Mouse (Mus musculus) limb, embryonic 13.5 days (tissue): ENCODE data around the gene Adcy4. TPM values are rescaled to one million over a fixed set of nuclear protein-coding genes. Genes with fewer than 3 reads are reported as not detected.
"Not testable (repeated sequence)": the region's sequence is repeated elsewhere in the genome, so short reads cannot be mapped to it uniquely, and the experiment has no call there.

Source experiments
- ATAC-seq: fragments of 200-750 bp; cut with Nextera tagmentation; 2 replicates; pipeline ENCODE4 v1.8.0; 2017; ENCODE audit warnings: low read depth, moderate number of reproducible peaks, moderate TSS enrichment; ENCODE audit not compliant: low FRiP score
- H3K27ac ChIP-seq: fragments of 300-500 bp; sonication (generic); 2 replicates; pipeline ENCODE4 v1.5.1; 2015; ENCODE audit warnings: inconsistent platforms, mild to moderate bottlenecking, moderate library complexity
- H3K27me3 ChIP-seq: fragments of 300-500 bp; sonication (generic); 2 replicates; pipeline ENCODE4 v1.6.1; 2015; ENCODE audit warnings: mild to moderate bottlenecking, inconsistent platforms
- H3K36me3 ChIP-seq: fragments of 300-500 bp; sonication (generic); 2 replicates; pipeline ENCODE4 v1.6.1; 2015; ENCODE audit warnings: inconsistent platforms, mild to moderate bottlenecking, moderate library complexity
- H3K4me1 ChIP-seq: fragments of 300-500 bp; sonication (generic); 2 replicates; pipeline ENCODE4 v1.6.1; 2015; ENCODE audit warnings: inconsistent platforms
- H3K4me2 ChIP-seq: fragments of 300-500 bp; sonication (generic); replicated peaks from 2 replicates; pipeline ENCODE4 v1.6.1; 2015; ENCODE audit warnings: inconsistent platforms, mild to moderate bottlenecking, moderate library complexity
- H3K4me3 ChIP-seq: fragments of 300-500 bp; sonication (generic); 2 replicates; pipeline ENCODE4 v1.5.1; 2015; ENCODE audit warnings: moderate library complexity, mild to moderate bottlenecking, inconsistent platforms
- H3K9ac ChIP-seq: fragments of 300-500 bp; sonication (generic); 2 replicates; pipeline ENCODE4 v1.6.1; 2015; ENCODE audit warnings: mild to moderate bottlenecking, inconsistent platforms
- H3K9me3 ChIP-seq: fragments of 300-500 bp; sonication (generic); 2 replicates; pipeline ENCODE4 v1.6.1; 2016; ENCODE audit warnings: inconsistent platforms
- WGBS: fragments of 180-500 bp; shearing (Covaris S2); methylation state at CpG from one replicate; pipeline ENCODE4 v1.1.7; 2015; 5-methylcytosine and 5-hydroxymethylcytosine counted together
- polyA plus RNA-seq: library from polyadenylated mRNA; unstranded; fragments of >200 nt; fragmentation: Nextera tagmentation; extraction: Ambion mirVana; gene quantifications from 2 replicates; pipeline ENCODE4 v1.2.1, GENCODE M21; 2015

The Adcy4 gene
- polyA plus RNA-seq, 1 experiment from 2014 or later, result 25.6 TPM

- Histone ChIP-seq H3K27ac (no peak overlapping the region), H3K9ac (peak overlapping the region; percentile 66), H3K4me3 (peak overlapping the region; percentile 43), H3K27me3 (peaks cover 70% of the 10 kb centered on the region), H3K4me2 (peak overlapping the region; percentile 72), H3K9me3 (no peaks in the 10 kb centered on the region), H3K36me3 (0 out of 2 replicates have a peak, but pooled peaks cover 3% of the 10 kb centered on the region), H3K4me1 (peaks cover 12% of the 10 kb centered on the region; the same call in 1 of the 2 replicates)
- ATAC-seq, result peak; percentile 42; the same call in 1 of the 2 replicates
- 11% methylated on average over 52 of the region's 52 CpGs for WGBS
Observed at GRCm38 (mm10) chr14:55767519-55768414, 16.1 kb downstream of the Adcy4 start.

GRCm38 (mm10) chr14:55765696-55766095, 18.2 kb downstream of the Adcy4 start, which contains the start of gene Ltb4r1:
Ltb4r1 (plus strand) TSS chr14:55765962.
- Histone ChIP-seq H3K9me3 (no peaks in the 10 kb centered on the region), H3K27ac (no peak within 1 kb of the TSS), H3K4me1 (peaks cover 22% of the 10 kb centered on the region), H3K4me3 (no peak within 1 kb of the TSS), H3K4me2 (no peak within 1 kb of the TSS), H3K36me3 (no peaks in the 10 kb centered on the region), H3K27me3 (peaks cover 85% of the 10 kb centered on the region), H3K9ac (no peak within 1 kb of the TSS)
- WGBS, result 68% methylated on average over 4 of the region's 4 CpGs
- no peak for ATAC-seq

GRCm38 (mm10) chr14:55763166-55763565, 20.7 kb downstream of the Adcy4 start:
- WGBS, result 65% methylated on average over 7 of the region's 7 CpGs
- Histone ChIP-seq H3K27me3 (peaks cover 67% of the 10 kb centered on the region), H3K4me3 (no peak overlapping the region)

GRCm38 (mm10) chr14:55762001-55762821, 21.7 kb downstream of the Adcy4 start:
- Histone ChIP-seq H3K9me3 (no peaks in the 10 kb centered on the region), H3K27ac (peak overlapping the region; percentile 44), H3K4me2 (peak overlapping the region; percentile 96), H3K4me3 (peak overlapping the region; percentile 57), H3K9ac (peak overlapping the region; percentile 85), H3K4me1 (peaks cover 16% of the 10 kb centered on the region), H3K36me3 (no peaks in the 10 kb centered on the region), H3K27me3 (peaks cover 58% of the 10 kb centered on the region)
- WGBS, result under 1% methylated on average over 77 of the region's 77 CpGs
- ATAC-seq, result peak; percentile 81

More at GRCm38 (mm10) chr14:55763166-55763565, 20.7 kb downstream of the Adcy4 start:
- H3K9ac ChIP-seq, result peak overlapping the region; percentile 85; the same call in 1 of the 2 replicates
- no peak for ATAC-seq
- H3K4me1 ChIP-seq, result peaks cover 24% of the 10 kb centered on the region
- no peaks in the 10 kb centered on the region for H3K36me3 ChIP-seq
- peak overlapping the region; percentile 96 for H3K4me2 ChIP-seq
- no peak overlapping the region for H3K27ac ChIP-seq
- H3K9me3 ChIP-seq, result no peaks in the 10 kb centered on the region

GRCm38 (mm10) chr14:55761163-55761562, 22.7 kb downstream of the Adcy4 start, which contains the start of gene Ltb4r2:
Ltb4r2 (plus strand) TSS chr14:55761428.
- Histone ChIP-seq H3K4me3 (peak within 1 kb of the TSS; percentile 57), H3K36me3 (peaks cover 6% of the 10 kb centered on the region; the same call in 1 of the 2 replicates), H3K4me1 (peaks cover 16% of the 10 kb centered on the region), H3K9me3 (no peaks in the 10 kb centered on the region), H3K27me3 (peaks cover 49% of the 10 kb centered on the region), H3K9ac (peak within 1 kb of the TSS; percentile 85), H3K27ac (peak within 1 kb of the TSS; percentile 44), H3K4me2 (peak within 1 kb of the TSS; percentile 96)
- WGBS, result 67% methylated on average over 6 of the region's 6 CpGs
- no peak for ATAC-seq

GRCm38 (mm10) chr14:55760156-55760555, 23.7 kb downstream of the Adcy4 start:
- peaks cover 16% of the 10 kb centered on the region for H3K36me3 ChIP-seq
- not testable (repeated sequence) for ATAC-seq, H3K9ac ChIP-seq, H3K9me3 ChIP-seq, H3K27ac ChIP-seq
- 0% methylated on average over 6 of the region's 6 CpGs for WGBS
- H3K4me1 ChIP-seq, result peaks cover 16% of the 10 kb centered on the region
- peaks cover 39% of the 10 kb centered on the region for H3K27me3 ChIP-seq
- peak overlapping the region; percentile 54 for H3K4me2 ChIP-seq
- H3K4me3 ChIP-seq, result peak overlapping the region; percentile 18; the same call in 1 of the 2 replicates

- no peak for ATAC-seq
- Histone ChIP-seq H3K9me3 (no peaks in the 10 kb centered on the region), H3K4me1 (peaks cover 16% of the 10 kb centered on the region), H3K27ac (no peak within 1 kb of the TSS), H3K4me3 (0 out of 2 replicates have a peak within 1 kb of the TSS, but pooled peaks have one; percentile 0), H3K4me2 (peak within 1 kb of the TSS; percentile 41), H3K9ac (no peak within 1 kb of the TSS), H3K27me3 (peaks cover 22% of the 10 kb centered on the region), H3K36me3 (peaks cover 34% of the 10 kb centered on the region)
- 22% methylated on average over 8 of the region's 8 CpGs for WGBS
Observed at GRCm38 (mm10) chr14:55758363-55758784, 25.5 kb downstream of the Adcy4 start, which contains the start of gene Cideb. Cideb (minus strand) TSS chr14:55758458.

GRCm38 (mm10) chr14:55757566-55757965, 26.3 kb downstream of the Adcy4 start:
- Histone ChIP-seq H3K4me1 (peaks cover 12% of the 10 kb centered on the region), H3K4me2 (no peak overlapping the region), H3K27ac (no peak overlapping the region), H3K4me3 (no peak overlapping the region), H3K9me3 (no peaks in the 10 kb centered on the region), H3K36me3 (peaks cover 42% of the 10 kb centered on the region), H3K27me3 (peaks cover 16% of the 10 kb centered on the region), H3K9ac (no peak overlapping the region)
- 83% methylated on average over 6 of the region's 6 CpGs for WGBS
- ATAC-seq, result no peak

GRCm38 (mm10) chr14:55747051-55747847, 36.6 kb downstream of the Adcy4 start:
- Histone ChIP-seq H3K9me3 (no peaks in the 10 kb centered on the region), H3K4me1 (peaks cover 31% of the 10 kb centered on the region), H3K9ac (peak overlapping the region; percentile 90), H3K4me2 (peak overlapping the region; percentile 99), H3K36me3 (peaks cover 45% of the 10 kb centered on the region), H3K27ac (no peak overlapping the region), H3K4me3 (peak overlapping the region; percentile 89), H3K27me3 (no peaks in the 10 kb centered on the region)
- WGBS, result 86% methylated on average over 10 of the region's 10 CpGs
- no peak for ATAC-seq

GRCm38 (mm10) chr14:55745861-55746237, 38.0 kb downstream of the Adcy4 start:
- peak overlapping the region; percentile 99 for H3K4me2 ChIP-seq
- peaks cover 43% of the 10 kb centered on the region for H3K36me3 ChIP-seq
- peak overlapping the region; percentile 90 for H3K9ac ChIP-seq
- H3K4me1 ChIP-seq, result peaks cover 31% of the 10 kb centered on the region
- no peak; the same call in 1 of the 2 replicates for ATAC-seq
- no peak overlapping the region for H3K27ac ChIP-seq
- under 1% methylated on average over 31 of the region's 31 CpGs for WGBS
- H3K9me3 ChIP-seq, result no peaks in the 10 kb centered on the region
- H3K27me3 ChIP-seq, result no peaks in the 10 kb centered on the region
- peak overlapping the region; percentile 89 for H3K4me3 ChIP-seq
